Mouse (Mus musculus) ES-E14 (cell line): ENCODE measurements around the gene Kcnc1.

ENCODE experiments used
- CHD2 ChIP-seq: IDR thresholded peaks from 2 replicates; pipeline ENCODE4 v1.6.1; 2014; ENCODE audit warnings: mild to moderate bottlenecking, low read depth, low read length, inconsistent platforms
- HCFC1 ChIP-seq: IDR thresholded peaks from 2 replicates; pipeline ENCODE4 v1.6.1; 2012; ENCODE audit warnings: low read length, inconsistent platforms, borderline replicate concordance; ENCODE audit not compliant: insufficient read depth
- MAFK ChIP-seq: IDR thresholded peaks from 2 replicates; pipeline ENCODE4 v1.6.1; 2014; ENCODE audit warnings: mild to moderate bottlenecking, low read depth, low read length, inconsistent platforms; ENCODE audit not compliant: insufficient read depth
- ZC3H11A ChIP-seq: IDR thresholded peaks from 2 replicates; pipeline ENCODE4 v1.6.1; 2012; ENCODE audit warnings: low read depth, mild to moderate bottlenecking, inconsistent platforms, low read length, borderline replicate concordance

- TF ChIP-seq HCFC1 (no peak), CHD2 (no peak), ZC3H11A (no peak), MAFK (no peak)
Measured at GRCm38 (mm10) chr7:46447473-46448165, 51.3 kb downstream of the Kcnc1 start.
